Mouse (Mus musculus): ENCODE data around the gene Akap11. TPM values are rescaled to one million over a fixed set of nuclear protein-coding genes. Genes with fewer than 3 reads are reported as not detected.

Gene Akap11
- total and polyA plus RNA-seq, 3 experiments = 10.9 to 17.5 (median 12.0) TPM

DNA sequence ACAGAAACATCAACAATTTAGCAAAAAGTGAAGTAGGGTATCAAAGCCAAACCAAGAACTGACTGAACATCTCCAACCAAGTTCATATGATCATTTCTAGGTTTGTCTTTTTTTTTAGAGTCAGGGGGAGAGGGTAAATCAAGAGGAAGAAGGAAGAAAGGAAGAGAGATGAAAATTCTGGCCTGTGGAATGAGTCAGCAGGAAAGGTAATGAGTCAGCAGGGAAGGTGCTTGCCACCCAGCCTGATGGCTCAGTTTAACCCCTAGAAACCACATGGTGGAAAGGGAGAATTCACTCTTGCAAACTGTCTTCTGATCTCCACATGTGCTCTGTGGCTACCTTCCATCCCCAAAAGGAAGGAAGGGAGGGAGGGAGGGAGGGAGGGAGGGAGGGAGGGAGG is 46.6 kb upstream of the Akap11 start (continued):
- TF ChIP-seq NELFE (IDR thresholded peaks at IDR 0.05; ENCODE audit: low read depth, low read length) (no peak), NRF1 (IDR thresholded peaks at IDR 0.05; ENCODE audit: low read depth, low read length) (no peak), ETS1 (conservative IDR thresholded peaks at IDR 0.05; ENCODE audit: low read depth, low read length) (peak; percentile 81), MAFK (IDR thresholded peaks at IDR 0.05; ENCODE audit: insufficient replicate concordance, low read length) (peak; percentile 92), CHD2 (IDR thresholded peaks at IDR 0.05; ENCODE audit: low read length) (peak; percentile 45; the same call in 1 of the 2 replicates), PAX5 (IDR thresholded peaks at IDR 0.05; ENCODE audit: low read length) (no peak), MAX (IDR thresholded peaks at IDR 0.05; ENCODE audit: low read length) (peak; percentile 82), BHLHE40 (IDR thresholded peaks at IDR 0.05; ENCODE audit: low read depth, low read length) (peak; percentile 76), GABPA (IDR thresholded peaks at IDR 0.05; ENCODE audit: insufficient replicate concordance, low read depth, low read length) (no peak), CTCF (conservative IDR thresholded peaks at IDR 0.05 in 1 of 2, IDR thresholded peaks at IDR 0.05 in 1 of 2; ENCODE audit: low read depth in 2 of 2, low read length in 2 of 2) (no peak), KAT2A (IDR thresholded peaks at IDR 0.05; ENCODE audit: insufficient replicate concordance, low read length) (no peak), USF1 (IDR thresholded peaks at IDR 0.05; ENCODE audit: low read depth, low read length) (no peak), RAD21 (IDR thresholded peaks at IDR 0.05; ENCODE audit: low read depth, low read length) (no peak), SMC3 (IDR thresholded peaks at IDR 0.05; ENCODE audit: low read depth, low read length) (no peak), ZC3H11A (IDR thresholded peaks at IDR 0.05; ENCODE audit: low read depth, low read length) (no peak), RCOR1 (conservative IDR thresholded peaks at IDR 0.05; ENCODE audit: low read depth, low read length) (peak; percentile 62; the same call in 1 of the 2 replicates), ZNF384 (IDR thresholded peaks at IDR 0.05; ENCODE audit: low read depth, low read length) (peak; percentile 91), HCFC1 (IDR thresholded peaks at IDR 0.05; ENCODE audit: low read depth, low read length) (no peak)

DNA sequence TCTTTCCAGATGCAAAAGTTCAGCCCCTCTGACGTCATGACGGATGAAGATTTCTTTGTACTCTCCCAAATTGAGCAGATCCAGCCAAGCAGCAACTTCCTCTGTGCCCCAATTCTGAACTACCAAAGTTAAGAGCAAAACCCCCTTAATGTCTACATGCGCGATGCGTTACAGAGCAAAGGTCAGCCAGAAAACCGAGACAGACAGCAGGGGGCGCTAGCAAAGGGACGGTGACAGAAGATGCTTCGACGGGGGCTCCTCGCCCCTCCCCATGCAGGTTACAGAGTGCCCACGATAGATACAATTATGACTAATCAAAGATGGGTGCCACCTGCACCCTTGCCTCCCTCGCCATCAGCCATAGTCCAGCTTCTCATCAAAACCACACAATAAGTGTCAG is 39.3 kb upstream of the Akap11 start:
- in situ Hi-C loops (cut with MboI; ENCODE audit: low pct_ligation_motif_present, low pct_unique_long_range_greater_than_20kb, low sequenced_read_pairs) = no loop called here
- peaks cover 2 to 28% of the 10 kb centered on the region in 2 experiments for H3K36me3 ChIP-seq (replicated peaks in 1 of 2; ENCODE audit: control insufficient read depth in 1 of 2, insufficient read depth in 1 of 2, low read length in 1 of 2)
- peaks cover 1 to 5% of the 10 kb centered on the region in 2 experiments; a peak in 3 of 4 replicates for H3K4me1 ChIP-seq (ENCODE audit: control insufficient read depth in 1 of 2, insufficient read depth in 2 of 2)
- H3K9ac ChIP-seq (ENCODE audit: insufficient read depth, low read depth) = no peak overlapping the region
- H3K27me3 ChIP-seq (replicated peaks) = no peaks in the 10 kb centered on the region
- H3K4me2 ChIP-seq (ENCODE audit: insufficient read depth, low read depth, poor library complexity, severe bottlenecking) = no peak overlapping the region
- H3K27ac ChIP-seq (ENCODE audit: insufficient read depth, low read depth) = no peak overlapping the region
- dilution Hi-C loops (cut with MboI; ENCODE audit: extremely low pct_ligation_motif_present, extremely low pct_unique_long_range_greater_than_20kb, low sequenced_read_pairs) = no loop called here
- H3K79me2 ChIP-seq (replicated peaks; ENCODE audit: control insufficient read depth, extremely low read depth, insufficient read depth, poor library complexity, severe bottlenecking) = no peaks in the 10 kb centered on the region
- no peak for TF ChIP-seq JUN (IDR thresholded peaks at IDR 0.05; ENCODE audit: insufficient read depth, low read depth, low read length)
- TF ChIP-seq MAX (IDR thresholded peaks at IDR 0.05; ENCODE audit: low read length) = no peak
- TF ChIP-seq ETS1 (conservative IDR thresholded peaks at IDR 0.05; ENCODE audit: low read depth, low read length) = no peak
- TF ChIP-seq MAFK (IDR thresholded peaks at IDR 0.05; ENCODE audit: insufficient replicate concordance, low read length) = no peak
- peak; percentile 18 to 47; a peak in 2 of 4 replicates for TF ChIP-seq CTCF (conservative IDR thresholded peaks at IDR 0.05 in 1 of 2, IDR thresholded peaks at IDR 0.05 in 1 of 2; ENCODE audit: low read depth in 2 of 2, low read length in 2 of 2)
- TF ChIP-seq ZC3H11A (IDR thresholded peaks at IDR 0.05; ENCODE audit: low read depth, low read length) = no peak
- no peak for TF ChIP-seq MAZ (IDR thresholded peaks at IDR 0.05; ENCODE audit: low read depth, low read length)
- no peak for TF ChIP-seq MEF2A (IDR thresholded peaks at IDR 0.05; ENCODE audit: borderline replicate concordance, low read depth, low read length)
- TF ChIP-seq CHD1 (IDR thresholded peaks at IDR 0.05; ENCODE audit: low read depth, low read length) = no peak
- DNase-seq (ENCODE audit: extremely low read depth) = no peak
- no peaks in the 10 kb centered on the region for H3K9me3 ChIP-seq (replicated peaks; ENCODE audit: low read length)
- no peak overlapping the region for H3K4me3 ChIP-seq (replicated peaks in 1 of 3; ENCODE audit: low read depth in 2 of 3, low read length in 2 of 3, poor library complexity in 1 of 3)
